Mouse (Mus musculus) retina, postnatal 7 days (tissue): ENCODE results near the gene Pdcd4.
"Not testable (repeated sequence)": the region's sequence is repeated elsewhere in the genome, so short reads cannot be mapped to it uniquely, and the experiment has no call there.

Source experiments
- DNase-seq: peaks from one replicate; pipeline ENCODE4 v3.0.0-alpha.2; 2012; ENCODE audit warnings: low read depth, low spot score

Gene Pdcd4

DNA sequence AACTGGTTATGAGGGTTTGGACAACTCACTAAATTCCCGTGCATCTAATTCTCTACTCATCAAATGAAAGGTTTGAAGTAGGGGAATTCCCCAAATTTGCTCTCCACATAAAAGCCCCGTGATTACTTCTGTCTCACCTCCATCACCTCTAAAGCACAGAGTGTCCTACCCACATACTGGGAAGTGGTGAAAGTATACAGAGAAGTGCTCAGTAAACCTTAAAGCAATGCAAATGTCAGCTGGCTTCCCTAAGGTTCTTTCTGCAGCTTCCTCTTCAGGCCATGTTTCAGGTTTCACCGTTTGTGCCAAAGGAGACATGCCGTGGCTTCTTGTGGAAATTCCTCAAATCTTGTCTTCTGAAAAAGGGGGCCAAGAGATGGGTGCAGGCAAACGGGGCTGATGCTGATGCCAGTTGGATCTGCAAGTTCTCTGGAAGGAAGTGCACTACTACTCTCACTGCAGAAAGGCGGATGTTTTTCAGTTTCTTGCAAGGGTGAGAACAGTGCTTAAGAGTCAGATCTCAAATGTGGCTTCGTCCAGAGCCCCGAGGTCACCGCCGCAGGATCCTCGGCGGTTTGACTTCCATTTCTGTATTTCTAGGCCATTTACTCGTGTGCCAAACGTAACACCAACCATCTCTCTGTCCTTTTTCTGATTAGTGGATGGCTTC lies 8.0 kb downstream of the Pdcd4 start:
- DNase-seq: no peak

- no peak for DNase-seq
Measured at GRCm38 (mm10) chr19:53901931-53902738, 10.1 kb downstream of the Pdcd4 start.

- peak; percentile 96 for DNase-seq
Measured at GRCm38 (mm10) chr19:53902739-53903487, 10.9 kb downstream of the Pdcd4 start.

DNA sequence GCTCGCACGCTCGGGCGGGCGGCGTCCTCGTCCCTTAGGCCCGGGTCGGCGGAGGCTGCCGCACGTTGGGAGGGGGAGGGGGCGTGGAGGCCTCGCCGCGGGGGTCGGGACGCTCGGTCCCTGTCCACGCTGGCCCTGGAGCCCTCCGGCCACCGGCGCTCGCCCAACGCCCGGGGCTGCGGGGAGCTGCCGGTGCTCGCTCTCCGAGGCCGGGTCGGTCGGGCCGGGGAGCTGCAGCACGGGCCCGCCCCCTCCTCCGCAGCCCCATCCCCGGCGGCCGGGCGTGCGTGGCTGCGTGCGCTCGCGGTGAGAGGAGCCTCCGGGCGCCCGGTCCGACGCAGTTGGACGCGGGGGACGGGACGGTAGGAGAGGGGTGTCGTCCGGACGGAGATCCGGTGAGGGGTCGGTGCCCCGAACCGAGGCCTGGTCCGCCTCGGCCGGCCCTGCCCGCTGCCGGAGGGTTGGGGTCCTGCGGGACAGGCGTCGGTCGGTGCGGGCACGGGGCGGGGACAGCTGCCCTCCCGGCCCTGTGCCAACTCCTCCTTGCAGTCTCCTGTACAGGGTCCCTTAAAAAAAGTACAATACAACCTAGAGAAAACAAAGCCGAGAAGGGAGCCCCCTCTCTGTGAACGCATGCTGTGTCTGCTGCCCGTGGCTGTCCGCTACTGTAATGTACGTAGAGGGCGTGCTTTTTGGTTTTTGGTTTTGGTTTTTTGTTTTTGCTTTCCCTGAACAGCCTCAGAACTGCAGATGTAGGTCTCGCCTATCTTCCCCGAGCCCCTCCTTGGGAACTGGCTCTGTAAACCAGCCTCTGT lies 11.7 kb downstream of the Pdcd4 start:
- peak; percentile 25 for DNase-seq

DNA sequence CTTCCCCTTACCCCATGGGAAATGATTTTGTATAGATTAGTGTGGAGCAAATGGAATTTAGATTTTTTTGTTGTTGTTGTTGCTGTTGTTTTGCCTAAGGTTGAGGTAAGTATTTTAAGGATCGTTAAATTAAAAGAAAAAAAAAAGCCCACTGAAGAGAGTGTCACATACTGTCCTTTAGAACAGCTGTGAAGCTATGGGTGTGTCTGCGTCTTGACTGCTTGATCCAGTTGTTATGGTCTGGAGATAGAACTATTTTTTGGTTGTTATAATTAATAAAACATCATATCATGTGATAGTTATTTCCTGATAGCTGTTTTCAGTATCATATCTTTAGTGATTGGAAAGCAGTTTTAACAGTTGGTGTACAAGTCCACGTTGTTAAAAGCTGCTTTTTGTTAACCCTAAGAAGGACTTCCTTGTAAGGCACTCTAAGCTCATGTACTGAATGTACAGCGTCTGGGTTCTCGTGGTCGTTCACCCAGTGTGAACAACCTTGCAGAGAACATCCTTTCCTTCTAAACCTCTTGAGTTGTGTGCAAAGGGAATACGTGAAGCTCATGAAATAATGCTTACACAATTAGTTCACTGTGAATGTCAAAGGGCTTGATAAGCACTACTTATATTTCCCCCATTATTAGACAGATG lies 12.9 kb downstream of the Pdcd4 start:
- DNase-seq: no peak

- no peak for DNase-seq
Measured at GRCm38 (mm10) chr19:53906033-53906702, 14.1 kb downstream of the Pdcd4 start.

DNA sequence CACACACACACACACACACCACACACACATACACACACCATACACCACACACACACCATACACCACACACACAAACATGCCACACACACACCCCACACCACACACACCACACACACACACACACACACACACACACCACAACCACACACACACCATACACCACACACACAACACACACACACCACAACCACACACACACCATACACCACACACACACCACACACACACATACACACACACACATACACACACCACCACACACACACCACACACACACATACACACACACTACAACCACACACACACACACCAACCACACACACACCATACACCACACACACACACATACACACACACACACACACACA lies 14.7 kb downstream of the Pdcd4 start:
- DNase-seq: not testable (repeated sequence)

- no peak for DNase-seq
Measured at GRCm38 (mm10) chr19:53914950-53915349, 22.9 kb downstream of the Pdcd4 start.

DNA sequence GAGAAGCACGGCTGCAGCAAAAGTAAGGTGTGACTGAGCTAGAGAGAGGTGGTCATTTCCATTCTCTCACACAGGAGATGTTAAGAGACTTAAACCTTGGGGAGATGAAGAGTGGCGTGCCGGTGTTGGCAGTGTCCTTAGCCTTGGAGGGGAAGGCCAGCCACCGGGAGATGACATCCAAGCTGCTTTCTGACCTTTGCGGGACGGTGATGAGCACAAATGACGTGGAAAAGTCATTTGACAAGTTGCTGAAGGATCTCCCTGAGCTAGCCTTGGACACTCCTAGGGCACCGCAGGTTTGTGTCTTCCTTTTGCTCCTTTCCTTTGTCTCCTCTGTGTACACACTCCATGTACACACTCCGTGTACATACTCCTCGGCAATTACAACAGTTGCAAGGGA lies 27.5 kb downstream of the Pdcd4 start:
- DNase-seq: no peak

DNA sequence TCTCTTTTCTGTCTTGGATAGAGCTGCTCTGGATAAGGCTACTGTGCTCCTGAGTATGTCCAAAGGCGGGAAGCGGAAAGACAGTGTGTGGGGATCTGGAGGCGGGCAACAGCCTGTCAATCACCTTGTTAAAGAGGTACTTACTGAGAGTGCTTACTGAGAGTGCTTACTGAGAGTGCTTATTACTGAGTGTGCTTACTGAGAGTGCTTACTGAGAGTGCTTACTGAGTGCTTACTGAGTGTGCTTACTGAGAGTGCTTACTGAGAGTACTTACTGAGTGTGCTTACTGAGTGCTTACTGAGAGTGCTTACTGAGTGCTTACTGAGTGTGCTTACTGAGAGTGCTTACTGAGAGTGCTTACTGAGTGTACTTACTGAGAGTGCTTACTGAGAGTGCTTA lies 30.0 kb downstream of the Pdcd4 start:
- not testable (repeated sequence) for DNase-seq

DNA sequence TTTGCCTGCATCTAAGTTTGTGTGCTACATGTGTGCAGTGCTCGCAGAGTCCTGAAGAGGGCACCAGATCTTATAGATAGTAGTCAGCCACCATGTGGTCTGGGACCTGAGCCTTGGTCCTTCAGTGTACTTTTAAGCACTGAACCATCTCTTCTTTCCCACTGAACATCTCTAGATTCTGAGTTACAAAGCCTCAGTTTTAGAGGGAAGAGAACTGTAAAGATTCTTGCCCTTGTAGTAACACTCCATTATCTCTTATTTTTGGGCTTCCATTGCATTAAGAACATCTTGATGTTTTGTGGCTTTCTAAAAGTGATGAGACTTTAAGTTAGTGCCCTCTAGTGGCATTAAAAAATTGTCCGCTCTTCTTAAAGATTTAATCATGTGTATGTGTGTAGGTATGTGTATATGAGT lies 33.3 kb downstream of the Pdcd4 start:
- no peak for DNase-seq

DNA sequence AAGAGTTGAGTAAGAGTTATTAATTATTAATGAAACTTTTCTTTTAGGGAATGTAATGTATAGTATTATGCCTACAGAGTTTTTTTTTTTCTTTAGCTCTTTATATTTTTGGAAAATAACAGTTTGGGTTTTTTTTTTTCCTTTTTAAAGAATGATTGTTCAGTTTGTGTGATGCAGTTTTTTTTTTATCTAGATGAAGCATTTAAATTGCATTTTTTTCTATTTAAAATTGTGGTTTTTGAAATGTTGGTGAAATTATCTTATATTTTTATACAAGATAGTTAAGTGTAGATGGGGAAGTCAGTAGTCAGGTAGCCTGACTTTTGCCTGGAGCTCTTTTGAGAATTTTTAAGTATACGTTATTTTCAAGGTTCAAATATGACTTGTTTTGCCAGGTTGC lies 34.7 kb downstream of the Pdcd4 start:
- no peak for DNase-seq

- DNase-seq: no peak
Measured at GRCm38 (mm10) chr19:53929218-53929617, 37.2 kb downstream of the Pdcd4 start.

- DNase-seq: no peak
Measured at GRCm38 (mm10) chr19:53933050-53933449, 41.0 kb downstream of the Pdcd4 start.

- DNase-seq: no peak
Measured at GRCm38 (mm10) chr19:53934046-53934445, 42.0 kb downstream of the Pdcd4 start.

DNA sequence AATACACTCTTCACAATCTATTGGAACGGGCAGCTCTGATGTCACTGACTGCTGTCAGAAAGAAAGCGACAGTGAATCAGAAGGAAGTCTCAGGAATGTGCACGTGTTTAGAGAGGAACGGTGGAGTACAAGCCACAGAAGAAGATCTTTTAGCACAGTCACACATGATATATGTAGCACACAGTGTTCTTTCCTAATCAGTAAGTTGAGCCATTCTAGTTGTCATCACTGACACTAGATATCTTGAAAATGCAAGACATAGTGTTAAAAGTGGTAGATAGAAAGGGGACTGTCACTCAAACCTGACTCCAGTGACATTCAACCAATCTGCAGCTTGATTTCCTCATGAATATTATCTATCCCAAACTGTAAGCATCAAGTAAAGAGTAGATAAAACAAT lies 47.4 kb downstream of the Pdcd4 start:
- no peak for DNase-seq

DNA sequence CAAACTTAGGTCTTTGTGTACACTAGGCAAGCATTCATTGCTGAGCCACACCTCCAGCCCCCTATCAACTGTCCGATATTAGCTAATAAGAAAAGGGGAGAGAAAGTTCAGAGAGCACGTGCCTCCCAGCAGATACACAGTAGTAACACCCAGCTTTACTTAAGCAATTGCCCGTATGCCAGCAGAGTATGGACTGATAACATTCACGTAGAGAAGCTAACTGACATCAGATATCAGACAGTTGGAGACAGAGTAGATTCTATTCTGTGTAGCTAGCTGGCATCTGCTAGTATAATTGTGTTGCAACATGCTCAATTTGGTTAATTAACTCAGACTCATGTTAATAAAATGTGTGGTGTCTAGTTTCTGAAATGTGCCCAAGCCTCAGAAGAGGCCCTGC lies 49.1 kb downstream of the Pdcd4 start:
- DNase-seq: no peak

DNA sequence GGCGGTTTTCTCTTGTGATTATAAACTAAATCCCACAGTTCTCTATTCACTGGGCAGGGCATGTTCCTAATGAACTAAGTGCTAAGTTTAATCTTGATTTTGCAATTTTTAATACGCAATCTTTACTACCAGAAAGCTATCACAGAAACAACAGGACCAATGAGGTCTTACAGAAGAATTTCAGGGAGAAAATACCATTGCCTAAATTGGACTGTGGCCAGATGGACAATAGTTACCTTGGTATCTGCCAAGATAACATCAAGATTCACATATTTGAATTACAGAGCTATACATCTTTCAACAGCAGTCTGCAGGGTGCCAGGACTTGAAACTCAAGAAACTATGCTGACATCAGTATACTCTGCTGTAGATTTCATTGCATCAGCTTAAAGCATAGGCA lies 50.3 kb downstream of the Pdcd4 start:
- DNase-seq: no peak

DNA sequence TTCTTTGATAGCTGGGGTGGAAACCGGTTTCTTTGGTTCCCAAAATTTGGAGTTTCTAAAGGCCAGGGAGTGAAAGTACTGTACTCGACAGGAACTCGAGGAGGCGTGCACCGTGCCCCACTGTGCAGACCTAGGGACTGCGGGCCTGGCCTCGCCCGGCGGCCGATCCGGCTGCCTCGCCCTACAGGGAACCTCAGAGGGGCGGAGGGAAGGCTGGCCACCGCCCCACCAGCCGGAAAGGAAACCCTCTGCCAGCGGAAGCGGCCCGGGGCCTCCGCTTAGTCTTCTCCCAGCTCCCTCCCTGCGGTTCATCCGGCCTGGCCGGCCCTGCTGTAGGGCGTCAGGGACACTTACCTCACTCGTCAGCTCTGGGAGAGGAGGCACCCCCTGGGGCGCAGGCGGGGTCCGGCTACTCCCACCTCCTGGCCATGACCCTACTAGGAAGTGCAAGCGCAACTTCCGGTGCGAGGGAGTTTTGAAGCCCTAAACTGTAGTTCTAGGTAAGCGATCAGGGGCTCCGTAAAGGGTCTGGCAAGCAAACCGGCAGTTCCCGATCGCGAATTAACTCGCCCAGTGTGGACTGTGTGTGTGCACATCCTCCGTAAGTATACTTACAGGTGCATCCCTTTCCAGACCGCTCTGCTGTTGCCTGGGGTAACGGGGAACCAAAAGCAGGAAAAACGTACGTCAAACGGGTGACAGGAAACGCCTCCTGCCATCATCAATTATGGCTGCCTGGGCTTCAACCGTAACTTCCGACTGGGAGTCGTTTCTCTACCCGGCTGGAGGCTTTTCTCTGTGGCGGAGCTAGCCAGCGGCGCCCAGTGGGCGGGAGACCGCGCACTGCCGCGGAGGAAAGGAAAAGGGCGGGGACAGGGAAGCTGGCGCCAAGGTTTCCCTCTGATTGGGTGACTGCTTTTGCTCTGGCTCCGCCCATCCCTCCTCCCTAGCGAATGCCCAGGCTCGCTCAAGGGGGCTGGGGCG lies 52.1 kb downstream of the Pdcd4 start, which contains the start of the genes Shoc2 and Bbip1:
Shoc2 (plus strand) TSS at position 505 of the 984 bp plus-strand sequence.
Bbip1 (minus strand) TSS at position 826 of the 984 bp plus-strand sequence.
- DNase-seq: peak; percentile 99
